Mouse (Mus musculus) ovary, postnatal 36 days (tissue): ENCODE data around the gene Exosc8.

ENCODE experiments used
- DNase-seq: peaks from one replicate; pipeline ENCODE4 v3.0.0; 2022; ENCODE audit warnings: low spot score, mixed read lengths

The Exosc8 gene

GRCm38 (mm10) chr3:54681310-54682204, 53.6 kb downstream of the Exosc8 start:
- no peak for DNase-seq
